Mouse (Mus musculus): ENCODE measurements around the gene Gsg1l. TPM values are rescaled to one million over a fixed set of nuclear protein-coding genes. Genes with fewer than 3 reads are reported as not detected.

Gsg1l gene
- total RNA-seq, 4 experiments from 2014 or later: 0.07 TPM; not detected in 3

- DNase-seq (ENCODE audit: low spot score in 2 of 2): no peak
These were observed 139.7 kb downstream of the Gsg1l start for GRCm38 (mm10) chr7:125942365-125943090.

DNA sequence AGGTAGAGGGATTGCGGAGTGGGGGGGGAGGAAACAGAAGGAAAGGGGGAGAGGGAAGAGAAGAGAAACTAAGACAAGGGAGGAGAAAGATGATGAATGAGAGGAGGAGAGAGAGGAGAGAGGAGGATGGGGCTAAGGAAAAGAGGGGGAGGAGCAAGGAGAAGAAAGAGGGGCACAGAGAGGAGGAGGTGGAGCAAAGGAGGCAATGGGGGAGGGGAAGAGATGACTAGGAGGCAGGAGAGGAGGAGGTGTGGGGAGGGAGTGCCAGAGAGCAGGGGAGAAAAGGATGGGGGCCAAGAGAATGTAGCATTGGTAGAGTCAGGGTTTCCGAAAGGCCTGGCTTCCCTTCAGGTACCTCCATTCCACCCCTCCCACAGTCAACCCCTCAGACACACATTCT, 147.9 kb downstream of the Gsg1l start:
- no peak for DNase-seq (ENCODE audit: low spot score in 2 of 2)

GRCm38 (mm10) chr7:125933356-125934244, 148.6 kb downstream of the Gsg1l start:
- no peak for DNase-seq (ENCODE audit: low spot score in 2 of 2)

DNA sequence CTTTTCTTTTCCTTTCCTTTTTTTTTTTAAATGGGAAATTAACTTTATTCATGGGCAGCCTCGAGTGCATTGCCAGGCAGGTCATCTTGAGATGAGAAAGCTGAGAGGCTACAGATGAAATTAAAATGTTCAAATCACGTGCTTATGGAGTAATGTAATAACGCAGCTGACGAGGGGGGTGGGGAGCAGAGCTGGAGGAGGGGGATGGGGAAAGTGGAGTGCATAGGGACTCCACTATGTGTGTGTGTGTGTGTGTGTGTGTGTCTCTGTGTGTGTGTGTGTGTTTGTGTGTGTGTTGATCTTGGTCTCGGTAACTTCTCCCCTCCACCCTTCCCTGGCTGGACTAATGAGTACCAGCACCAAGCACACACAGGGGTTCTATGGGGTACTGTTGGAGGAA, 150.6 kb downstream of the Gsg1l start:
- DNase-seq (ENCODE audit: low spot score in 2 of 2): no peak

DNA sequence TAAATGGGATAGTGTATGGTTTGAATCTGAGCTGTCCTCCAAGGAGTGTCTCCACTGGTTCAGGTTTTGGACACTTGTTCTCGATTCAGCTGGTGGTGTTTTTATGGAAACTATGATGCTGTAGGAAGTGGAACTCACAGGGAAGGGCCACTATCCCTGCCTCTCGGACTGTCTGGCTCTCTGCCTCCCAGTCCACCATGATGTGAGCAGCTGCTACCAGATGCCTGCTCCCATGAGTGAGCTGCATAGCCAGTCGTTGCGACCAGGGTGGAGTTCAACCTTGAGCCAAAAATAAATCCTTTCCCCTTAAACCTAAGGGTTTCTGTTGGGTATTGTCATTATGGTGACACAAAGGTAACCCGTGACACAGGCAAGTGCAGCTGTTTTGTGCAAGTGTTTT, 158.2 kb downstream of the Gsg1l start:
- DNase-seq (ENCODE audit: low spot score in 2 of 2): no peak

DNA sequence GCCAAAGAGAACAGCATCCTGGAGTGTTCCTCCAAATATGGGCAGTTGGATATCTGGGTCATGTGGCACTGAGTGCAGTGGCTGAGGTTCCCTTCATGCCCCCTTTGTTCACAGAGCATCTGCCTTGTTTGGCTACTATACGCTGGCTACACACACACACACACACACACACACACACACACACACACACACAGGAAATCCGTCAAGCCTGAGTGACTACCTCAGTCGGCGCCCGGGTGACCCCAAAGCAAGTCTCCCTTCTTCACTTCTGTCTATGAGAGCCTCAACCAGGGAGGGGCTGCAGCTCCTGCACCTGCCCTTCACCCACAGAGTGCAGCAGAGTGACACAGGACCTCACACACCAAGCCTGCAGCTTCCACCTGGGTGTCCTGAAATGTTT, 161.4 kb downstream of the Gsg1l start:
- no peak for DNase-seq (ENCODE audit: low spot score in 2 of 2)

DNA sequence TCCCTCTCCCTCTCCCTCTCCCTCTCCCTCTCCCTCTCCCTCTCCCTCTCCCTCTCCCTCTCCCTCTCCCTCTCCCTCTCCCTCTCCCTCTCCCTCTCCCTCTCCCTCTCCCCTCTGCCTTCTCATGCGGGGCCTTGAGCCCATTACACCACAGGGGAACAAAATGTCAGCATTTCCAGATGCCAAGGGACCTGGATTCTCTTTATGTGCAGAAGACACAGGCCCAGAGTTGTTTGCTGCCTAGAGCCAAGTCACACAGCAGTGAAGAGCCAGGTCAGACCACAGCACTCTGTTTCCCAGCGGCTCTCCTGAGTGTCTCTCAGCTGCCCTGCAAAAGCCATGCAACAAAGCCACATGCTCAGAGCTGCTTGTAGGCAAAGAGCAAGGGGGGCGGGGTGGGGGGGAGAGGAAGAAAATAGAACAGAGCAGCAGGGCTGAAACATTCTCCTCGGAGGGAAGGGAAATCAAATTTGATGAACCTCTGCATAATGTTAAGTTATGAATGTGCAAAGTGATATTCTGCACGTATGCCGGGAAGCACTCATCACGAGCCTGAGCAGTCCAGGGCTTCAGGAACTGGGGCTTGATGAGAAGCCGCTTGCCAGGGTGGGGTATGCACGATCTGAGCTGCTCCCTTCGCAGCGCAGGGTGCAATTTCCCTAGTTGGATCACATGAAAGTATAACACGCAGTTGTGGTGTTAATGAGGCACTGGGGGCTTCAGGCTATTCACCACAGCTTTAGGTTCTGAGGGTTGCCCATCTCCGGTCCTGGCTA, 181.6 kb downstream of the Gsg1l start:
- DNase-seq (ENCODE audit: low spot score in 2 of 2): no peak

DNA sequence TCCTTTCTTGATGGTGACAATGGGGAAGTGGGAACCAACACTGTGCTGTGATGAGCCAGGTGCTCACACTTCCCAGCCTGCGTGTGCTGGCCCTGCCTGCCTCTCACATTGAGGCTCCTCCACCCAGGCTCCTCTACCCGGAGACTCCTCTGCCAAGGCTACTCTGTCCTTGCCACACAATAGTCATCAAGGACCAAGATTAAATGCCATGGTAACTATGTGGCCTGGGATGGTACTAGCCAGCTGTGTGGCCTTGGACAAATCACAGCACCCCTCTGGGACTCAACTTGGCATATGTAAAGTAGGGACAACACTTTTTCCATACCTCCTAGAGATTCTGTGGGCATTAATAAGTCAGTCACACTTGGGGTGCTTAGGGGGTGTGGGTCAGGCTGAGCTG, 182.3 kb downstream of the Gsg1l start:
- DNase-seq (ENCODE audit: low spot score in 2 of 2): no peak

DNA sequence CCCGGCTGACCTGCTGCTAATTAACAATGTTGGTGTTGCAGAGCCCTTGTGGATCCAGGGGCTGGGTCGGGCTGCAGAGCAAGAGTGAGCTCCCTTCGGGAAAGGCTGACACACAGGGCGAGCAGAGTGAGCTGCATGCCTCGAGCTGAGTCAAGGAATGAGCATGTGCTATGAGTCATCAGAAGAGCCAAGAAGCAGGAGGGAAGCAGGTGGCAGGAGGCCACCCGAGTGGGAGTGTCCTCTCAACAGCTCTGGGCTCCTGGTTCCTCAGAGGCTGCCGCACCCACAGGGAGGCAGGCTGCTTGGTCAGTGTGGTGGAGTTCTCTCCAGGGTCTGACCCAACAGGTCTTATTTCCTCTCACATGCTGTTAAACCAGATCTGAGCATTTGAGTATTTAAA, 183.2 kb downstream of the Gsg1l start:
- peak; percentile 48 to 55 for DNase-seq (ENCODE audit: low spot score in 2 of 2)

DNA sequence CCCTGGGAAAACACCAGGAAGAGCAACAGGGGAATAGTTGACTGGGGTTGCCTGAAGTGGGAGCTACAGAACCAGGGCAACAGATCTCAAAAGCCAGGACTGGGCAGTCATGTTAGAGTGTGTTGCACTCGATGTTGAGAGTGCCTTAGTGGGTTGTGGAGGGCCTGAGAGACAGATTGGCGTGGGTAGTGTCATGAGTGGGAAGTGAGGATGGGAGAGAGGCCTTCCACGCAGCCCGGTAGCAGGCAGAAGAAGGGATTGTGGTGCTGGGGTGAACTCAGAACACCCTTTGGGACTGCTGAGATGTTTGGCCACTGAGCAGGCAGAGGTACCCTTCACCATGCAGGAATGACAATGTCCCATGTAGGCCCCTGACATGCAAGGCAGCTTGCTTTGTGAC, 185.2 kb downstream of the Gsg1l start:
- no peak for DNase-seq (ENCODE audit: low spot score in 2 of 2)

GRCm38 (mm10) chr7:125893621-125894020, 188.6 kb downstream of the Gsg1l start:
- DNase-seq (ENCODE audit: low spot score in 2 of 2): no peak

DNA sequence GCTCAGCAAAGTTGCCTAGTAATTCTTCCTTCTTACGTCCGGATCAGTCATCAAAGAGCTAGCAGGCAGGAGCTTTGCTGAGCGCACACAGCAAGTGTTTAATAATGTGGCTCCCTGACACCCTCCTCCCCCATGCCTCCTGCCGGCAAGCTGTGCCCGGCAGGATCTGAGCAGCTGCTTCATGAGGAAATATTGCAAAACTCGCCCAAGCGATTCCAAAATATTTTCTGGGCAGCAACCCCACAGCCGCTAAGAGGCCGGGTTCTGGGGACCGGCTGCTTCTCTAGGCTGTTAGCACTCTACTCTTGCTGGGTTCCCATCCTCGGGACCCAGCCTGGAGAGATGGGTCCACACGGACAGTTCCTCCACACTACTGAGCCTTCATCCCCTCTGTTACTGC, 193.8 kb downstream of the Gsg1l start:
- peak in 1 of 2 experiments; percentile 31 for DNase-seq (ENCODE audit: low spot score in 2 of 2)

DNA sequence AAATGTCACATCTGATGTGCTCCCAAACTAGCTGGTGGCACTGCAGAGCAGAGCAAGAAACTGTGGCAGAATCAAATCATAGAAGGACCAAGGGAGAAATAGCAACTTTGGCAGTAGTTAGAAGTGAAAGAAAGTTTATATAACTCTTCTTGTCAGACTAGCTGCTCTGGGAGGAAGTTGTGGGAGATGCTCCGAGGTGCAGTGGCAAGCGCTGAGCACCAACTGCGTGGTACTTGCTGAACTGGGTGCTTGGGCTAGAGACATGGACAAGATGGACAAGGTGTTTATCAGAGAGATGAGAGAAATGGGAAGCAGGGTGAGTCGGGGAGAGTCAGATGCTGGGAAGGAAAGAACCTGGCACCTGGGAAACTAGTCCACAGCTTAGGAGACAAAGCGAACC, 194.4 kb downstream of the Gsg1l start:
- DNase-seq (ENCODE audit: low spot score in 2 of 2): no peak

GRCm38 (mm10) chr7:125887124-125887523, 195.1 kb downstream of the Gsg1l start:
- DNase-seq (ENCODE audit: low spot score in 2 of 2): no peak

- DNase-seq (ENCODE audit: low spot score in 2 of 2): no peak
These were observed 196.0 kb downstream of the Gsg1l start for GRCm38 (mm10) chr7:125886116-125886680.

- DNase-seq (ENCODE audit: low spot score in 2 of 2): no peak
These were observed 199.0 kb downstream of the Gsg1l start for GRCm38 (mm10) chr7:125883232-125883631.

GRCm38 (mm10) chr7:125878040-125878439, 204.2 kb downstream of the Gsg1l start:
- DNase-seq (ENCODE audit: low spot score in 2 of 2): no peak

DNA sequence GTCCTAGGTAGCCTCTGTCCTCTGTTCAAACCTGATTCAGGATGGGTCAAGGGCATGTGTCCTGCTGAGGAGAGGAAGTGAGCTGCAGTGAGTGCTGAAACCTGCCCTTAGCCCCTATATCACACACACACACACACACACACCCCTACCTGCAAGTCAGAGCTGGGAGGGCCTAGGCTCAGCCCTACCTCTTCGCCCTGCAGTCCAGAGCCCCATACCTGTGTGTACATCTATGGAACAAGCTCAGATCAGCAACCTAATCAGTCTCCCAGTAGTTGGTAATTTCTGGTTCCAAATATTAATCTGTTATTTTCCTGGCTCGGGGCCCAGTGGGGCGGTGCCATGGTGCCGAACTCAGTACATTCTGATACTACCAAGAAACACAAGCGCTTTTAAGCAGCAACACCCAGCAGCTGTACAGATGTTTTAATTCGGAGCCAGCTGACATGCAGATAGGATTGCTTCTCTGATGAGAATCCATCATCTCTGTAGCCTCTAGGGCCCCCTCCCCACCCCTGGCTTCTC, 208.2 kb downstream of the Gsg1l start:
- DNase-seq (ENCODE audit: low spot score in 2 of 2): no peak

DNA sequence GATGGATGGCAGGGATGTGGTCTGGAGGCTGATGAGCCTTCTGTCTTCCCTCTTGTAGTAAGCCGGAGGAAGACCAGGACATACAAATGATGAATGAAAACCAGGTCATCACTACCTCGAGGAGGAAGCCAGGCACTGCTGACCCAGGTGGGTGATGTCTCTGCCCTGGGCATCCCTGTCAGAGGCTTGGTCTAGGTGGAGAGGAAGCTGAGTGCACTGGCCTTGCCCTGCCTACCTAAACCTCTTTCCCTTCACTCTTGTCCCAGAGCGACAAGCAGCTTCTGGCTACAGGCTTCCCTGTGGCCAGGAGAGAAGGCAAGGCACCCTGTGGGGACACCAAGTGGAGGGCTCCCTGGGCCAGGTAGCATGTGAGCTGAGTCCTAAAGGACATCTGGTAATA, 209.3 kb downstream of the Gsg1l start:
- no peak for DNase-seq (ENCODE audit: low spot score in 2 of 2)

DNA sequence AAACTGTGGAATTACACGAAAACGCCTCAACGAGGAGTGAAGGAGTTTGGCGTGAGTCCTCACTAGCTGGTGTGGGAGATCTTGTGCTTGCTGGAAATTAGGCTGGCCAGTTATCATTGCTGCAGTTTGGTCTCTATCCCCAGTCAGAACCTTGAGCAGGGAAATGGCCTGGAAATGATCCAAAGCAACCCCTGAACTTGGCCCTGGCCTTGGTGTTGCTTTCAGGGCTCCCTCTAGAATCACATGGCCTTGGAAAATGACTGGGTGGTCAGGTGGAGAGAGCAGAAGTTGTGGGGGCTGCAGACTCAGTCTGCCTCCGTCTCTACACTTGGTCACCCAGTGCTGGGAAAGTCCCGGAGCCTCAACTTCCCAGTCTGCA, 210.0 kb downstream of the Gsg1l start:
- DNase-seq (ENCODE audit: low spot score in 2 of 2): no peak

DNA sequence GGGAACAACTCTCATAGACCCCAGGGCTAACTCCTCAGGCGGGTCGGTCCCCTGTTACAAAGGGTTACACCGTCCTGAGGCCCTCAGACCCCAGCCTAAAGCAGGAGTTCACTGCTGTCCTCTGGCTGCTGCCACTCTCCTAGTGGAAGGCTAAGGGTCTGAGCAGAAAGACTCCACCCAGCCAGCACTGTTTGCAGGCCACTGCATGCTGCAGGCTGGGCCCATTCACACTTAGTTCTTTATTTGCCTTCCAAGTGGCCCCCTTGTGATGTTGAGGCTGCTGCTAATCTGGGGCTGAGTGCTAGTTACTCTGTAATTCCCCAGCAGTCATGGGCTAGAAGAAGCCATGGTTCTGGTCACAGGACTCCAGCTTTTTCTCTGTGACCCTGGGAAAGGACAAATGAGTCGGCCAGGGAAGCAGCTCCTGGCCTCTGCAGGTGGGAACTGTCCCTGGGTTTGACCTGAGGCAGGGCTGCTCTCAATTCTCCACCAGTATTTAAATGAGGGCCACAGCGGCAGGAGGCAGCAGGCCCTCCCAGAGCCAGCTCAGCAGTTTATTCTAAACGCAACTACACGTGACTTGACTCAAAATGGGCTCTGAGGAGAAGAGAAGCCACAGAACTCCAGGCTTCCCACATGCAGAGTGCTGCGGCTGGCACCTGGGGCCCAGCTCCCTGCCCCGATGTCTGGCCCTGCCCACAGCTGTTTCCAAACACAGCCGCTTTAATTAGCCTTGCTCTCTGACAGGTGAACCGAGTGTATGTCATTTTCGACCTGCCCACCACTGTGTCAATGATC, 210.6 kb downstream of the Gsg1l start:
- no peak for DNase-seq (ENCODE audit: low spot score in 2 of 2)

All from gastrocnemius, adult 8-10 months (tissue).